In genomic region chr5:20584769-20585168, GRCm38 (mm10) we compare ENCODE assay signal across 17 mouse cellular contexts.
DNase-seq lines count a peak whose midpoint lies in the region; ATAC-seq and TF ChIP-seq lines count a peak whose summit lies in the region.
"Had no signal": no experiment of that assay in that cellular context is flagged by ENCODE, and none has a peak within 500 bp of the region (broad histone marks: within the 10 kb centered on the region; RNA-seq: fewer than 3 reads in every experiment).

No protein-coding gene starts in this region.

- intact Hi-C loops in left cerebral cortex, adult 2 months (cut with DNase I), result no loop called here

- H3K4me3 ChIP-seq in forebrain, embryonic 16.5 days (replicated peaks; ENCODE audit: low read length), result no peak overlapping the region
- H3K4me3 ChIP-seq in forebrain, embryonic 13.5 days, result no peak overlapping the region
- H3K4me3 ChIP-seq in intestine, embryonic 14.5 days (ENCODE audit: low read depth, low read length), result no peak overlapping the region
- no peak overlapping the region for H3K4me3 ChIP-seq in intestine, postnatal 0 days (ENCODE audit: low read depth, low read length)
- no peak overlapping the region for H3K4me3 ChIP-seq in midbrain, embryonic 14.5 days (replicated peaks; ENCODE audit: low read depth, low read length)
- H3K4me3 ChIP-seq in midbrain, embryonic 13.5 days (replicated peaks), result no peak overlapping the region
- H3K4me3 ChIP-seq in left cerebral cortex, adult 2 months, result no peak overlapping the region
- H3K4me3 ChIP-seq: embryonic facial prominence, embryonic 13.5 days; gastrocnemius, adult 2 months; heart, embryonic 13.5 days; hindbrain, embryonic 12.5 days had no signal

- H3K9me3 ChIP-seq in forebrain, embryonic 16.5 days (ENCODE audit: control insufficient read depth, low read length), result no peaks in the 10 kb centered on the region
- no peaks in the 10 kb centered on the region for H3K9me3 ChIP-seq in forebrain, embryonic 13.5 days (replicated peaks)
- no peaks in the 10 kb centered on the region for H3K9me3 ChIP-seq in intestine, embryonic 14.5 days (ENCODE audit: control insufficient read depth, low read length)
- no peaks in the 10 kb centered on the region for H3K9me3 ChIP-seq in intestine, postnatal 0 days (ENCODE audit: control insufficient read depth)
- no peaks in the 10 kb centered on the region for H3K9me3 ChIP-seq in midbrain, embryonic 14.5 days (ENCODE audit: control insufficient read depth, low read length)
- H3K9me3 ChIP-seq in midbrain, embryonic 13.5 days, result no peaks in the 10 kb centered on the region
- H3K9me3 ChIP-seq: embryonic facial prominence, embryonic 13.5 days; heart, embryonic 13.5 days; hindbrain, embryonic 12.5 days had no signal

- H3K4me1 ChIP-seq in forebrain, embryonic 16.5 days (replicated peaks; ENCODE audit: control insufficient read depth, insufficient read depth, low read length), result peaks cover 13% of the 10 kb centered on the region; the same call in 1 of the 2 replicates
- no peaks in the 10 kb centered on the region for H3K4me1 ChIP-seq in forebrain, embryonic 13.5 days
- H3K4me1 ChIP-seq in intestine, embryonic 14.5 days (replicated peaks; ENCODE audit: control insufficient read depth, insufficient read depth, low read length), result no peaks in the 10 kb centered on the region
- no peaks in the 10 kb centered on the region for H3K4me1 ChIP-seq in intestine, postnatal 0 days (replicated peaks; ENCODE audit: control insufficient read depth, insufficient read depth, low read length)
- peaks cover 13% of the 10 kb centered on the region; the same call in 1 of the 2 replicates for H3K4me1 ChIP-seq in midbrain, embryonic 14.5 days (ENCODE audit: control insufficient read depth, insufficient read depth, low read length)
- peaks cover 12% of the 10 kb centered on the region for H3K4me1 ChIP-seq in midbrain, embryonic 13.5 days (replicated peaks)

- no peak for TF ChIP-seq CTCF in intestine, postnatal 0 days (IDR thresholded peaks at IDR 0.05; ENCODE audit: low read depth)
- TF ChIP-seq CTCF in left cerebral cortex, adult 2 months (IDR thresholded peaks at IDR 0.05), result no peak

- peak; percentile 16 for DNase-seq in intestine, embryonic 14.5 days (ENCODE audit: low spot score)
- DNase-seq in midbrain, embryonic 14.5 days, result peak; percentile 18
- DNase-seq in left cerebral cortex, adult 2 months (ENCODE audit: extremely low spot score in 1 of 2, low spot score in 2 of 2), result no peak
- DNase-seq: adrenal gland, postnatal 10 days; cerebellum, adult 18-20 months; cerebellum, adult 9-11 months; cerebellum, postnatal 36 days; gastrocnemius, adult 2 months; gastrocnemius, postnatal 25 days; heart, postnatal 4 days had no signal

- 63% methylated on average over 3 of the region's 3 CpGs for WGBS in forebrain, embryonic 16.5 days
- whole genome bisulfite sequencing in forebrain, embryonic 13.5 days, result 85% methylated on average over 3 of the region's 3 CpGs
- WGBS in intestine, embryonic 14.5 days, result 92% methylated on average over 3 of the region's 3 CpGs
- 87% methylated on average over 3 of the region's 3 CpGs for WGBS in intestine, postnatal 0 days
- WGBS in midbrain, embryonic 14.5 days, result 86% methylated on average over 3 of the region's 3 CpGs
- WGBS in midbrain, embryonic 13.5 days, result 85% methylated on average over 3 of the region's 3 CpGs

- ATAC-seq in forebrain, embryonic 16.5 days, result peak; percentile 70
- ATAC-seq in forebrain, embryonic 13.5 days, result no peak
- no peak for ATAC-seq in intestine, embryonic 14.5 days (replicated peaks; ENCODE audit: low FRiP score, low TSS enrichment, low read depth)
- no peak for ATAC-seq in intestine, postnatal 0 days
- no peak for ATAC-seq in midbrain, embryonic 14.5 days (ENCODE audit: low FRiP score, low TSS enrichment)
- ATAC-seq in midbrain, embryonic 13.5 days, result no peak

- no peak overlapping the region for H3K9ac ChIP-seq in forebrain, embryonic 16.5 days (replicated peaks; ENCODE audit: low read depth, low read length)
- H3K9ac ChIP-seq in forebrain, embryonic 13.5 days, result no peak overlapping the region
- no peak overlapping the region for H3K9ac ChIP-seq in intestine, embryonic 14.5 days (ENCODE audit: low read length)
- H3K9ac ChIP-seq in intestine, postnatal 0 days (ENCODE audit: low read depth, low read length), result no peak overlapping the region
- no peak overlapping the region for H3K9ac ChIP-seq in midbrain, embryonic 14.5 days (replicated peaks; ENCODE audit: low read length)
- H3K9ac ChIP-seq in midbrain, embryonic 13.5 days (replicated peaks), result no peak overlapping the region
- H3K9ac ChIP-seq: embryonic facial prominence, embryonic 13.5 days; heart, embryonic 13.5 days; hindbrain, embryonic 12.5 days had no signal

- H3K36me3 ChIP-seq in forebrain, embryonic 16.5 days (ENCODE audit: control insufficient read depth, insufficient read depth), result no peaks in the 10 kb centered on the region
- H3K36me3 ChIP-seq in forebrain, embryonic 13.5 days (ENCODE audit: poor library complexity, severe bottlenecking), result no peaks in the 10 kb centered on the region
- H3K36me3 ChIP-seq in intestine, embryonic 14.5 days (ENCODE audit: control insufficient read depth, insufficient read depth, low read length), result no peaks in the 10 kb centered on the region
- H3K36me3 ChIP-seq in intestine, postnatal 0 days (ENCODE audit: control insufficient read depth, insufficient read depth), result no peaks in the 10 kb centered on the region
- H3K36me3 ChIP-seq in midbrain, embryonic 14.5 days (ENCODE audit: control insufficient read depth, insufficient read depth, low read length), result no peaks in the 10 kb centered on the region
- no peaks in the 10 kb centered on the region for H3K36me3 ChIP-seq in midbrain, embryonic 13.5 days
- H3K36me3 ChIP-seq: embryonic facial prominence, embryonic 13.5 days; heart, embryonic 13.5 days; hindbrain, embryonic 12.5 days had no signal

- H3K4me2 ChIP-seq in forebrain, embryonic 16.5 days (ENCODE audit: low read length), result no peak overlapping the region
- H3K4me2 ChIP-seq in forebrain, embryonic 13.5 days, result no peak overlapping the region
- no peak overlapping the region for H3K4me2 ChIP-seq in intestine, embryonic 14.5 days (ENCODE audit: low read length)
- no peak overlapping the region for H3K4me2 ChIP-seq in intestine, postnatal 0 days (replicated peaks; ENCODE audit: low read depth)
- H3K4me2 ChIP-seq in midbrain, embryonic 14.5 days (ENCODE audit: low read length), result no peak overlapping the region
- no peak overlapping the region for H3K4me2 ChIP-seq in midbrain, embryonic 13.5 days (replicated peaks)
- H3K4me2 ChIP-seq: embryonic facial prominence, embryonic 13.5 days; heart, embryonic 13.5 days; hindbrain, embryonic 12.5 days had no signal

- no peak overlapping the region for H3K27ac ChIP-seq in forebrain, embryonic 16.5 days (ENCODE audit: low read length)
- no peak overlapping the region for H3K27ac ChIP-seq in forebrain, embryonic 13.5 days
- no peak overlapping the region for H3K27ac ChIP-seq in intestine, embryonic 14.5 days (ENCODE audit: low read depth)
- no peak overlapping the region for H3K27ac ChIP-seq in intestine, postnatal 0 days (ENCODE audit: low read depth, low read length)
- no peak overlapping the region for H3K27ac ChIP-seq in midbrain, embryonic 14.5 days (replicated peaks; ENCODE audit: low read depth, low read length)
- no peak overlapping the region for H3K27ac ChIP-seq in midbrain, embryonic 13.5 days
- no peak overlapping the region for H3K27ac ChIP-seq in left cerebral cortex, adult 2 months
- H3K27ac ChIP-seq: embryonic facial prominence, embryonic 13.5 days; gastrocnemius, adult 2 months; heart, embryonic 13.5 days; hindbrain, embryonic 12.5 days had no signal

- H3K27me3 ChIP-seq in forebrain, embryonic 16.5 days (replicated peaks; ENCODE audit: control insufficient read depth, insufficient read depth, low read length), result no peaks in the 10 kb centered on the region
- no peaks in the 10 kb centered on the region for H3K27me3 ChIP-seq in forebrain, embryonic 13.5 days
- H3K27me3 ChIP-seq in intestine, embryonic 14.5 days (replicated peaks; ENCODE audit: control insufficient read depth, insufficient read depth, low read length), result no peaks in the 10 kb centered on the region
- no peaks in the 10 kb centered on the region for H3K27me3 ChIP-seq in intestine, postnatal 0 days (replicated peaks; ENCODE audit: control insufficient read depth, insufficient read depth, low read length)
- H3K27me3 ChIP-seq in midbrain, embryonic 14.5 days (ENCODE audit: control insufficient read depth, insufficient read depth, low read length), result no peaks in the 10 kb centered on the region
- no peaks in the 10 kb centered on the region for H3K27me3 ChIP-seq in midbrain, embryonic 13.5 days
- H3K27me3 ChIP-seq: embryonic facial prominence, embryonic 13.5 days; heart, embryonic 13.5 days; hindbrain, embryonic 12.5 days had no signal

Comparison
In these comparisons a context has a peak if more than half of its experiments do, and no peak if none do; other contexts are left out.
1. DNase-seq: peak in intestine, embryonic 14.5 days (single experiment) and midbrain, embryonic 14.5 days (single experiment); none in left cerebral cortex, adult 2 months (0 of 2).